ENCODE assay signal across 21 mouse cellular contexts in the genomic region with DNA sequence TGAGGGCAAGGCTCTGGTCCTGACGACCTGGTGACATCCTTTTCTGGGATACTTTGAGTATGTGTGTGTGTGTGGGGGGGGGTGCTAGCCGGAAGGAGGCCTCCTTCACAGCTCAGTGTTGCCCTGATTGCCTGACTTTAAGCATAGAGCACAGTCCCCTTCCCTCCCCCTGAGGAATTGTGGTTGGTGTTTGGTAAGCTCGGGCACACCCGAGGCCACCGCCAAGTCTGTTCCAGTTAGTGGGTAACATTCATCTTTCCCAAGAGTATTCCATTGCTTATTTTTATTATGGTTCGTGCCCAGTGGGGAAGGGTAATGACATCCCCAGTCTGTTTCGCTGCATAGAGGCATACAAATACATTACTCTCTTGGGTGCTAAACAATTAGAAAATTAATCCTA.
DNase-seq lines count a peak whose midpoint lies in the region; ATAC-seq lines count a peak whose summit lies in the region.
"Had no signal": no experiment of that assay in that cellular context is flagged by ENCODE, and none has a peak within 500 bp of the region (broad histone marks: within the 10 kb centered on the region; RNA-seq: fewer than 3 reads in every experiment).

No protein-coding gene starts in this region.

- no peaks in the 10 kb centered on the region for H3K36me3 ChIP-seq in embryonic facial prominence, embryonic 14.5 days (ENCODE audit: control insufficient read depth, insufficient read depth, low read length)
- H3K36me3 ChIP-seq in embryonic facial prominence, embryonic 10.5 days (replicated peaks) = no peaks in the 10 kb centered on the region
- no peaks in the 10 kb centered on the region for H3K36me3 ChIP-seq in hindbrain, embryonic 10.5 days
- H3K36me3 ChIP-seq in hindbrain, embryonic 16.5 days (ENCODE audit: control insufficient read depth, insufficient read depth, low read length) = no peaks in the 10 kb centered on the region
- H3K36me3 ChIP-seq in midbrain, embryonic 10.5 days = no peaks in the 10 kb centered on the region
- no peaks in the 10 kb centered on the region for H3K36me3 ChIP-seq in midbrain, embryonic 16.5 days (ENCODE audit: control insufficient read depth, insufficient read depth, low read length)
- H3K36me3 ChIP-seq: embryonic facial prominence, embryonic 13.5 days; forebrain, embryonic 15.5 days; intestine, embryonic 15.5 days had no signal

- H3K27me3 ChIP-seq in embryonic facial prominence, embryonic 14.5 days (replicated peaks; ENCODE audit: control insufficient read depth, insufficient read depth, low read length) = no peaks in the 10 kb centered on the region
- H3K27me3 ChIP-seq in embryonic facial prominence, embryonic 10.5 days (replicated peaks; ENCODE audit: low read depth, poor library complexity, severe bottlenecking) = peaks cover 10% of the 10 kb centered on the region; the same call in 1 of the 2 replicates
- no peaks in the 10 kb centered on the region for H3K27me3 ChIP-seq in hindbrain, embryonic 10.5 days (ENCODE audit: insufficient read depth, poor library complexity, severe bottlenecking)
- H3K27me3 ChIP-seq in hindbrain, embryonic 16.5 days (replicated peaks; ENCODE audit: control insufficient read depth, insufficient read depth, low read length) = no peaks in the 10 kb centered on the region
- peaks cover 84% of the 10 kb centered on the region for H3K27me3 ChIP-seq in midbrain, embryonic 10.5 days (ENCODE audit: low read depth, poor library complexity, severe bottlenecking)
- no peaks in the 10 kb centered on the region; the same call in none of the 2 replicates for H3K27me3 ChIP-seq in midbrain, embryonic 16.5 days (ENCODE audit: control insufficient read depth, insufficient read depth, low read depth, low read length)
- H3K27me3 ChIP-seq: forebrain, embryonic 15.5 days; intestine, embryonic 15.5 days had no signal

- 67% methylated on average over 7 of the region's 7 CpGs for WGBS in embryonic facial prominence, embryonic 14.5 days
- WGBS in embryonic facial prominence, embryonic 10.5 days = 82% methylated on average over 7 of the region's 7 CpGs
- WGBS in hindbrain, embryonic 10.5 days = 78% methylated on average over 7 of the region's 7 CpGs
- WGBS in hindbrain, embryonic 16.5 days = 69% methylated on average over 7 of the region's 7 CpGs
- 70% methylated on average over 7 of the region's 7 CpGs for WGBS in midbrain, embryonic 10.5 days
- WGBS in midbrain, embryonic 16.5 days = 72% methylated on average over 7 of the region's 7 CpGs

- H3K4me1 ChIP-seq in embryonic facial prominence, embryonic 14.5 days (ENCODE audit: control insufficient read depth, insufficient read depth, low read length) = no peaks in the 10 kb centered on the region
- H3K4me1 ChIP-seq in embryonic facial prominence, embryonic 10.5 days = peaks cover 4% of the 10 kb centered on the region; the same call in 1 of the 2 replicates
- no peaks in the 10 kb centered on the region for H3K4me1 ChIP-seq in hindbrain, embryonic 10.5 days (replicated peaks)
- no peaks in the 10 kb centered on the region for H3K4me1 ChIP-seq in hindbrain, embryonic 16.5 days (ENCODE audit: control insufficient read depth, insufficient read depth, low read depth, low read length)
- H3K4me1 ChIP-seq in midbrain, embryonic 10.5 days = peaks cover 41% of the 10 kb centered on the region
- no peaks in the 10 kb centered on the region for H3K4me1 ChIP-seq in midbrain, embryonic 16.5 days (ENCODE audit: control insufficient read depth, insufficient read depth, low read length)
- H3K4me1 ChIP-seq: embryonic facial prominence, embryonic 13.5 days; intestine, embryonic 15.5 days had no signal

- peak; percentile 45 for DNase-seq in embryonic facial prominence, embryonic 14.5 days (ENCODE audit: low spot score)
- DNase-seq in embryonic facial prominence, embryonic 10.5 days (ENCODE audit: low spot score) = no peak
- DNase-seq in hindbrain, embryonic 10.5 days (ENCODE audit: low spot score) = no peak
- no peak for DNase-seq in midbrain, embryonic 10.5 days (ENCODE audit: low spot score)
- no peak for DNase-seq in lung, postnatal 10 days
- DNase-seq: cerebellum, adult 11 months; cerebellum, adult 2 months; cerebellum, adult 9-11 months; cerebellum, postnatal 25 days; gastrocnemius, postnatal 25 days; heart, adult 2 months; kidney, adult 18-20 months; kidney, adult 9 months had no signal

- no peak overlapping the region for H3K4me2 ChIP-seq in embryonic facial prominence, embryonic 14.5 days (ENCODE audit: low read depth, low read length)
- no peak overlapping the region for H3K4me2 ChIP-seq in hindbrain, embryonic 16.5 days (ENCODE audit: low read length)
- no peak overlapping the region for H3K4me2 ChIP-seq in midbrain, embryonic 16.5 days (ENCODE audit: low read length)
- H3K4me2 ChIP-seq: embryonic facial prominence, embryonic 13.5 days; forebrain, embryonic 15.5 days; heart, embryonic 11.5 days; hindbrain, embryonic 14.5 days; intestine, embryonic 15.5 days had no signal

- peak; percentile 62; the same call in 1 of the 2 replicates for ATAC-seq in embryonic facial prominence, embryonic 14.5 days (ENCODE audit: low read depth)
- ATAC-seq in hindbrain, embryonic 16.5 days = no peak
- ATAC-seq in midbrain, embryonic 16.5 days = no peak
- ATAC-seq: activated CD4-positive, CD25-positive, alpha-beta regulatory T cell, adult 4 months; forebrain, embryonic 15.5 days; intestine, embryonic 15.5 days had no signal

- H3K27ac ChIP-seq in embryonic facial prominence, embryonic 14.5 days (replicated peaks; ENCODE audit: low read depth, low read length) = no peak overlapping the region
- H3K27ac ChIP-seq in embryonic facial prominence, embryonic 10.5 days (replicated peaks) = no peak overlapping the region
- H3K27ac ChIP-seq in hindbrain, embryonic 10.5 days = 0 out of 2 replicates have a peak overlapping the region, but pooled peaks have one; percentile 23
- no peak overlapping the region for H3K27ac ChIP-seq in hindbrain, embryonic 16.5 days (ENCODE audit: low read depth, low read length)
- H3K27ac ChIP-seq in midbrain, embryonic 10.5 days (replicated peaks) = peak overlapping the region; percentile 71
- no peak overlapping the region for H3K27ac ChIP-seq in midbrain, embryonic 16.5 days (ENCODE audit: low read length)
- H3K27ac ChIP-seq: forebrain, embryonic 15.5 days; heart, adult 2 months; hindbrain, embryonic 14.5 days; intestine, embryonic 15.5 days had no signal

- no peak overlapping the region for H3K9ac ChIP-seq in embryonic facial prominence, embryonic 14.5 days (ENCODE audit: low read depth, low read length)
- no peak overlapping the region for H3K9ac ChIP-seq in hindbrain, embryonic 16.5 days (ENCODE audit: low read depth, low read length)
- H3K9ac ChIP-seq in midbrain, embryonic 16.5 days (ENCODE audit: low read depth, low read length) = no peak overlapping the region
- H3K9ac ChIP-seq: embryonic facial prominence, embryonic 13.5 days; forebrain, embryonic 15.5 days; hindbrain, embryonic 14.5 days; intestine, embryonic 15.5 days had no signal

- H3K9me3 ChIP-seq in embryonic facial prominence, embryonic 14.5 days (ENCODE audit: control insufficient read depth, low read length) = no peaks in the 10 kb centered on the region
- no peaks in the 10 kb centered on the region for H3K9me3 ChIP-seq in embryonic facial prominence, embryonic 10.5 days
- H3K9me3 ChIP-seq in hindbrain, embryonic 10.5 days = no peaks in the 10 kb centered on the region
- H3K9me3 ChIP-seq in hindbrain, embryonic 16.5 days (ENCODE audit: control insufficient read depth, low read length) = no peaks in the 10 kb centered on the region
- H3K9me3 ChIP-seq in midbrain, embryonic 10.5 days (replicated peaks) = no peaks in the 10 kb centered on the region
- H3K9me3 ChIP-seq in midbrain, embryonic 16.5 days (replicated peaks; ENCODE audit: control insufficient read depth, low read length, poor library complexity, severe bottlenecking) = no peaks in the 10 kb centered on the region
- H3K9me3 ChIP-seq: embryonic facial prominence, embryonic 13.5 days; forebrain, embryonic 15.5 days; intestine, embryonic 15.5 days had no signal

- no peak overlapping the region for H3K4me3 ChIP-seq in embryonic facial prominence, embryonic 14.5 days (ENCODE audit: low read depth, low read length)
- H3K4me3 ChIP-seq in embryonic facial prominence, embryonic 10.5 days = no peak overlapping the region
- no peak overlapping the region for H3K4me3 ChIP-seq in hindbrain, embryonic 10.5 days
- no peak overlapping the region for H3K4me3 ChIP-seq in hindbrain, embryonic 16.5 days (ENCODE audit: low read length)
- H3K4me3 ChIP-seq in midbrain, embryonic 10.5 days = no peak overlapping the region
- H3K4me3 ChIP-seq in midbrain, embryonic 16.5 days (ENCODE audit: low read depth, low read length) = no peak overlapping the region
- H3K4me3 ChIP-seq: embryonic facial prominence, embryonic 13.5 days; forebrain, embryonic 15.5 days; heart, adult 2 months; intestine, embryonic 15.5 days had no signal

Comparison
In these comparisons a context has a peak if more than half of its experiments do, and no peak if none do; other contexts are left out.
1. H3K27ac ChIP-seq: peak in hindbrain, embryonic 10.5 days (single experiment) and midbrain, embryonic 10.5 days (single experiment); none in embryonic facial prominence, embryonic 14.5 days (single experiment), embryonic facial prominence, embryonic 10.5 days (single experiment), hindbrain, embryonic 16.5 days (single experiment) and midbrain, embryonic 16.5 days (single experiment).